Mouse (Mus musculus) lung, embryonic 15.5 days (tissue): ENCODE data around the gene Rsad1. TPM values are rescaled to one million over a fixed set of nuclear protein-coding genes. Genes with fewer than 3 reads are reported as not detected.

Source experiments
- ATAC-seq: fragments of 200-750 bp; cut with Nextera tagmentation; 2 replicates; pipeline ENCODE4 v1.8.0; 2017; ENCODE audit warnings: moderate number of reproducible peaks, borderline replicate concordance; ENCODE audit not compliant: low FRiP score, low TSS enrichment; ENCODE audit errors: extremely low read depth
- H3K27ac ChIP-seq: fragments of 300-500 bp; sonication (generic); 2 replicates; pipeline ENCODE4 v1.5.1; 2015; ENCODE audit warnings: moderate library complexity, mild to moderate bottlenecking, inconsistent platforms
- H3K27me3 ChIP-seq: fragments of 300-500 bp; sonication (generic); 2 replicates; pipeline ENCODE4 v1.6.1; 2015; ENCODE audit warnings: inconsistent platforms
- H3K36me3 ChIP-seq: fragments of 300-500 bp; sonication (generic); 2 replicates; pipeline ENCODE4 v1.6.1; 2015; ENCODE audit warnings: inconsistent platforms
- H3K4me1 ChIP-seq: fragments of 300-500 bp; sonication (generic); 2 replicates; pipeline ENCODE4 v1.6.1; 2015; ENCODE audit warnings: inconsistent platforms
- H3K4me2 ChIP-seq: fragments of 300-500 bp; sonication (generic); 2 replicates; pipeline ENCODE4 v1.6.1; 2015; ENCODE audit warnings: inconsistent platforms, mild to moderate bottlenecking, moderate library complexity
- H3K4me3 ChIP-seq: fragments of 300-500 bp; sonication (generic); 2 replicates; pipeline ENCODE4 v1.5.1; 2015; ENCODE audit warnings: mild to moderate bottlenecking, inconsistent platforms
- H3K9ac ChIP-seq: fragments of 300-500 bp; sonication (generic); 2 replicates; pipeline ENCODE4 v1.6.1; 2015; ENCODE audit warnings: inconsistent platforms
- H3K9me3 ChIP-seq: fragments of 300-500 bp; sonication (generic); 2 replicates; pipeline ENCODE4 v1.6.1; 2016; ENCODE audit warnings: inconsistent platforms
- WGBS: fragments of 180-500 bp; shearing (Covaris S2); methylation state at CpG from one replicate; pipeline ENCODE4 v1.1.7; 2015; 5-methylcytosine and 5-hydroxymethylcytosine counted together
- polyA plus RNA-seq: library from polyadenylated mRNA; unstranded; fragments of >200 nt; fragmentation: Nextera tagmentation; extraction: Ambion mirVana; gene quantifications from 2 replicates; pipeline ENCODE4 v1.2.1, GENCODE M21; 2015

Gene Rsad1
- polyA plus RNA-seq, 1 experiment from 2014 or later, result 3.2 TPM

DNA sequence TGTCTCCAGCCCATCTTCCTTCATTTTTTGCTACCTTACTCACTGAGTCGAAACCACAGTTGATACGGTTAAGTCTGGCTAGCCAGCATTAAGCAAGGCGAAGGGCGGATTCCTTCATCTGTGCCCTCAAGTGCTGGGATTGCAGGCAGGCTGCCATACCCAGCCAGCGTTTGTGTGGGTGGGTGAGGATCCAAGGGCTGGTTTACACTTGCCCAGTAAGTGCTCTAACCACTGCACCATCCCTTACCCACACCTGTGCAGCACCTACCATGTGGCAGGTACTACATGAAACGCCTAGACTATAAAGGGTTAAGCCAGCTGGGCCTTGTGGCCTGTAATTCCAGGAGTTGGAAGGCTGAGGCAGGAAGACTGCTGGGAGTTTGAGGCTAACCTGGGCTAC lies 1.8 kb downstream of the Rsad1 start:
- Histone ChIP-seq H3K27me3 (no peaks in the 10 kb centered on the region), H3K9ac (no peak overlapping the region), H3K4me3 (no peak overlapping the region), H3K36me3 (no peaks in the 10 kb centered on the region), H3K9me3 (no peaks in the 10 kb centered on the region), H3K4me2 (no peak overlapping the region), H3K4me1 (peaks cover 27% of the 10 kb centered on the region), H3K27ac (no peak overlapping the region)
- 94% methylated on average over 6 of the region's 6 CpGs for WGBS
- ATAC-seq, result no peak

DNA sequence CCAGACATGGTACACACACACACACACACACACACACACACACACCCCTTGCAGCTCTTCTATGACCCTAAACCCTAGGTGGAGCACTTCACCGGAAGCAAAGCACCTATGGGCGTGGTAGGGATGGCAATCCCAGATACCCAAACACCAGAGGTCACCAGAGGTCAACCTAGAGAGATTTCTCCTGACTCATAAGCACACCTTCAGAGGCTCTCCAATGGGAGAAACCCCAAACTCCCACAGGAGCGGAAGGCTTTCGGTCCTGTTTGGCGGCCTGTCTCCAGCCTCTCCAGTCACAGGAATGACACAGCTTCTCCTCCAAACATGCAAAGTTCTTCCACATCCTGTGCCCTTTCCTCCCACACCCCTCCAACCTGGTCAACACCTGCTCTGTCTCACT lies 2.7 kb downstream of the Rsad1 start:
- WGBS, result 95% methylated on average over 5 of the region's 5 CpGs
- no peak for ATAC-seq

DNA sequence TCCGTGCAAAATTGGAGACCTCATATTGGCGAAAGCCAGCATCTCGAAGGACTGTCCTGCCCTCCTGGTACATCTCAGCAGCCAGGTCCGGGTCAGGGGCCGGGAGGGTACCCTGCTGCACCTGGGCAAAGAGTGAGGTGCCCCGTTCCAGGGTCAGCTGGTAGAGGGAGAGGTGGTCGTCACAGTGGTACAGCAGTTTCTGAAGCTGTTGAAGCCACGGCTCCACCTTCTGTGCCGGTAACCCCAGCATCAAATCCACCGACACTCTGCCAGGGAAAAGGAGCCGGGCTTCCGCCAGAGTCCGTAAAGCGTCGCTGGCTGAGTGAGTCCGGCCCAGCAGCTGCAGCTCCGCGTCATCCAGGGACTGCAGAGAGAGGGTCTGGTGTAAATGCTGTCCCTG lies 4.6 kb downstream of the Rsad1 start:
- Histone ChIP-seq H3K36me3 (no peaks in the 10 kb centered on the region), H3K4me1 (peaks cover 14% of the 10 kb centered on the region), H3K9ac (no peak overlapping the region), H3K4me3 (no peak overlapping the region), H3K9me3 (no peaks in the 10 kb centered on the region), H3K27ac (no peak overlapping the region), H3K4me2 (peak overlapping the region; percentile 35), H3K27me3 (no peaks in the 10 kb centered on the region)
- no peak for ATAC-seq
- 51% methylated on average over 18 of the region's 18 CpGs for WGBS

More for the DNA sequence above, 2.7 kb downstream of the Rsad1 start:
- H3K27ac ChIP-seq, result no peak overlapping the region
- no peak overlapping the region for H3K4me3 ChIP-seq
- no peaks in the 10 kb centered on the region for H3K27me3 ChIP-seq
- H3K9me3 ChIP-seq, result no peaks in the 10 kb centered on the region
- peaks cover 27% of the 10 kb centered on the region for H3K4me1 ChIP-seq
- H3K4me2 ChIP-seq, result no peak overlapping the region
- H3K9ac ChIP-seq, result no peak overlapping the region
- H3K36me3 ChIP-seq, result no peaks in the 10 kb centered on the region

DNA sequence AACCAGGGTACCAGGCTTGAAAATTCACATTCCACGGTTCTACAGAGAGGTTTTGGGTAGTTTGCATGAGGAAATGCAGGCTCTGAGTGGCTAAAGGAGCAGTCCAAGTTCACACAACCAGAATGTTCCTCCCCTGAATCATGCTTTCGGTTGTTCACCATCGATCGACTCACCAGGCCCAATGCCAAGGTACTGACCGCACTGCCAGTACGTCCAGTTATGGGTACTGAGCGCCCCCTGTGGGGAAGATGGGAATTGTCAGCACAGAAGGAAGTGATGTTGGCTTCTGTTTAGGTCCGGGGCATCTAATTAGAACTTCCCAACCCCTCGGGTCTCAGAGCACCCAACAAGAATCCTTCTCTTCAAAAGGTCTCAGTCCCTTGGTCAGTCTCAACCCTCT lies 5.1 kb downstream of the Rsad1 start:
- Histone ChIP-seq H3K9ac (no peak overlapping the region), H3K36me3 (no peaks in the 10 kb centered on the region), H3K9me3 (no peaks in the 10 kb centered on the region), H3K4me3 (no peak overlapping the region), H3K4me2 (peak overlapping the region; percentile 35), H3K27me3 (no peaks in the 10 kb centered on the region), H3K4me1 (peaks cover 11% of the 10 kb centered on the region), H3K27ac (no peak overlapping the region; the same call in 1 of the 2 replicates)
- no peak for ATAC-seq
- 20% methylated on average over 9 of the region's 9 CpGs for WGBS

DNA sequence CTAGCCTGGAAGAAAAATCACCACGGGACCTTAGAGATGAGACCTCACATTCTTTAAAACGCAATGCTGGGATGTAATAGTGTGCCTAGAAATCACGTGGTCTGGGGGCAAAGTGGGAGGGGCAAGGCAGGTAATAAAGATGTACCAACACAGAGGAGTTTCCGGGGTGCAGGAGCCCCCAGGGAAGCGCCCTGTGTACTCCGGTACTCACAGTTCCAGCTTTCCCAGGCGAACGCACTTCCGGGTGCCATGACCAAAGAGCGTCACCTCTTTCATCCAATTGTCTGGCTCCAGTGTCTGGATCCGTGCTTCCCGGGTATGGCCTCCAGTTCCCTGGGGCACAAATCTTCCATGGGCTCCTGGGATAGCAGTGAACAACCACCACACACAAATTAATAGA lies 5.7 kb downstream of the Rsad1 start:
- no peak overlapping the region for H3K27ac ChIP-seq
- H3K9me3 ChIP-seq, result no peaks in the 10 kb centered on the region
- H3K4me1 ChIP-seq, result peaks cover 10% of the 10 kb centered on the region
- no peaks in the 10 kb centered on the region for H3K36me3 ChIP-seq
- no peak overlapping the region for H3K4me2 ChIP-seq
- H3K27me3 ChIP-seq, result no peaks in the 10 kb centered on the region
- no peak for ATAC-seq
- no peak overlapping the region for H3K4me3 ChIP-seq
- WGBS, result 86% methylated on average over 12 of the region's 12 CpGs
- H3K9ac ChIP-seq, result no peak overlapping the region

DNA sequence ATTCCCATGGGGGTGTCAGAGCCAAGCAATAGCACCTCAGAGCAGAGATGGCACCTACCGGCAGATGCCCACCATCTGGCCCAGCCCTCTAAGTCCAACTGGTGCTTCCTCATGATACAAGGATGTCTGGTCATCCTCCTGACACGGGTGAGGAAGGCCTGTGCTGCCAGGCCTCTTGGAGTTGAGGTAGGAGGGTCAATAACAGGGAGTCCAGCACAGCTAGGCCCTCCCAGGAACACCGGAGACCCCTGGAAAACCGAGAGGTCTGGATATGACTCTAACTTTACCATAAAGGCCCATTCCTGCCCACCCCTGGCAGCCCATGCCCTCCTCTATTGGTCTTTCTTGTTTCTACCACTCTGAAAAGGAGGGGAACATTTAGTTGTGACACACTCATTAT lies 6.7 kb downstream of the Rsad1 start:
- H3K4me1 ChIP-seq, result peaks cover 4% of the 10 kb centered on the region; the same call in 1 of the 2 replicates
- WGBS, result 83% methylated on average over 4 of the region's 4 CpGs

DNA sequence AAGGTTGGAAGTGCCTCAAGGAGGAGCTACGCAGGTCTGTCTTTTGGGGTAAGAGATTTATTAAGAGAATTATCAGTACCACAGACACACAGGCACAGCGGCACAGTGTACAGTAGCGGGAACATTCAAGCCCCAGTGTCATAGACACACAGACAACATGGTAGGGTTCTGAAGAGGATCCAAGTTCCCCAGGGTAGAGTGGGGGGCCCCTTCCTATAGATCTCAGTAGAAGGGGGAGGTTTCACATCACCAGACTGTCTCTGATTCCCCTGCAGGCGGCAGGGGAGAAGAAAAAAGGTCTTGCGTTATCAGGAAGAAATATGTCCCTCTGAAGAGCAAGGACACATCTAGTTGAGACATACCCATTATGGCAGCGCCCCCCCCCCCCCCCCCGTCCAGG lies 9.3 kb downstream of the Rsad1 start:
- peaks cover 4% of the 10 kb centered on the region; the same call in 1 of the 2 replicates for H3K4me1 ChIP-seq
- ATAC-seq, result no peak
- H3K4me3 ChIP-seq, result no peak overlapping the region
- no peak overlapping the region for H3K9ac ChIP-seq
- H3K4me2 ChIP-seq, result no peak overlapping the region
- H3K36me3 ChIP-seq, result no peaks in the 10 kb centered on the region
- WGBS, result 68% methylated on average over 7 of the region's 7 CpGs
- no peaks in the 10 kb centered on the region for H3K27me3 ChIP-seq
- no peaks in the 10 kb centered on the region for H3K9me3 ChIP-seq
- no peak overlapping the region for H3K27ac ChIP-seq

More for the DNA sequence above, 6.7 kb downstream of the Rsad1 start:
- no peak overlapping the region for H3K4me3 ChIP-seq
- H3K4me2 ChIP-seq, result no peak overlapping the region
- no peak overlapping the region for H3K9ac ChIP-seq
- ATAC-seq, result no peak
- H3K9me3 ChIP-seq, result no peaks in the 10 kb centered on the region
- H3K36me3 ChIP-seq, result no peaks in the 10 kb centered on the region
- H3K27me3 ChIP-seq, result no peaks in the 10 kb centered on the region
- H3K27ac ChIP-seq, result no peak overlapping the region

DNA sequence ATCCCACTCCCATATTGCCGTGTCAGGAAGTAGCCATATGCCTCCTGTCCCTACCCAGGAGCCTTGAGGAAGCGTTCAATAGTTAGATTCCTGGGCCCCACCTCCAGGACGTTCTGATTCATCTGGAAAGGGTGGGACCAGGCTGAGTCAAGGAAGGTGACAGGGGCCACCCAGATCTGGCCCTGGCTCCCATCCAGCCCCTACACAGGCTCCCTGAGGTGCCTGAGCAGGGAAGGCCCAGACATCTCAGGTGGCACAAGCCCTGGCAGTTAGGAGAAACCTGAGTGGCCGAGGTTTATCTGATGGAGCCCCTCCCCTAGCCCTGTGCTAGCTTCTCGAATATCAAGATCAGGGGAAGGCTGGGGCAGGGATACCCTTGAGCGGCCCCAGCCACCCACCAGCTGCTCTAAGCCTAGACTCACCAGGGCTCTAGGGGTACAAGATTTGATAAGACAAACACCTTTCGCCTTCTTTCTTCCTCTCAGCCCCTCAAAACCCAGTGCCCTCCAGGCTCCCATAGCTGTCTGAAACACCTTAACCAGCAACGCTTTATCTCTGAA lies 10.2 kb downstream of the Rsad1 start:
- Histone ChIP-seq H3K4me3 (no peak overlapping the region), H3K9ac (no peak overlapping the region), H3K4me1 (peaks cover 2% of the 10 kb centered on the region; the same call in 1 of the 2 replicates), H3K4me2 (no peak overlapping the region), H3K27me3 (no peaks in the 10 kb centered on the region), H3K36me3 (no peaks in the 10 kb centered on the region), H3K9me3 (no peaks in the 10 kb centered on the region), H3K27ac (no peak overlapping the region)
- 52% methylated on average over 8 of the region's 8 CpGs for WGBS
- no peak for ATAC-seq

DNA sequence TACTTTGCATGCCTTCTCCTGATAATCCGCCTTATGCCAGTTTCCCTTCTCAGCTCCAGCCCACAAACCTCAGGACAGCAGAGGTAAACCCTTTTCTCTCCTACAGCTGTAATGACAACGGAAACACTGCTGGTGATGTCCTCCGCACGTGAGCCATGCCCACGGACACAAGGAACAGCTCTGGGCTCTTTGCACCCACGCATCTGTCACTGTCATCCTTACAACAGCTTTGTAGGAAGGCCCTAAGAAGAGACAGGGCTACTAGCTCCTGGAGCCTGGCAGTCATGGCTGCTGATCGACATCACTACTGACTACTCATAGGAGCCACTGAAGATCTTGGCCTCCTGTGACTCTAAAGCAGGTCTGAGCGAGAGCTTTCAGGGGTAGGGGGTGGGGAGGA lies 15.9 kb downstream of the Rsad1 start:
- no peak for ATAC-seq
- H3K36me3 ChIP-seq, result no peaks in the 10 kb centered on the region
- H3K9me3 ChIP-seq, result no peaks in the 10 kb centered on the region
- no peaks in the 10 kb centered on the region for H3K27me3 ChIP-seq
- no peak overlapping the region for H3K9ac ChIP-seq
- no peak overlapping the region for H3K4me3 ChIP-seq
- no peak overlapping the region for H3K27ac ChIP-seq
- WGBS, result 65% methylated on average over 8 of the region's 8 CpGs
- no peaks in the 10 kb centered on the region for H3K4me1 ChIP-seq
- no peak overlapping the region for H3K4me2 ChIP-seq

DNA sequence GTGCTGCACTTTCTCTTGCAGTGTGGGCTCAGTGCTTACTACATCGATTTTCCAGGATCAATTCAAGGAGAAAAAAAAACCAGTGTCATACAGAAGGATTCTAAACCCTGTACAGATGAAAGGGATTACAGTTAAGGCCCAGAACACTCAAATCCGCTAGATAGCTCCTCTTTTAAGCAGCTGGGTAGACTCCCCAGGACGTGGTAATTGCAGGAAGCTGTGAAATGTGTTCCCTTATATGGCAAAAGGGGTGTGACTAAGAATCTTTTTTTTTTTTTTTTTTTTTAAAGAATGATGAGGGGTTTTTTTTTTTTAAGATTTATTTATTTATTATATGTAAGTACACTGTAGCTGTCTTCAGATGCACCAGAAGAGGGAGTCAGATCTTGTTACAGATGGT lies 20.2 kb downstream of the Rsad1 start:
- H3K4me3 ChIP-seq, result no peak overlapping the region
- H3K4me2 ChIP-seq, result no peak overlapping the region
- no peaks in the 10 kb centered on the region for H3K4me1 ChIP-seq
- no peaks in the 10 kb centered on the region for H3K27me3 ChIP-seq
- no peaks in the 10 kb centered on the region for H3K36me3 ChIP-seq
- H3K9me3 ChIP-seq, result no peaks in the 10 kb centered on the region
- no peak for ATAC-seq
- 41% methylated on average over 3 of the region's 3 CpGs for WGBS
- no peak overlapping the region for H3K27ac ChIP-seq
- no peak overlapping the region for H3K9ac ChIP-seq

DNA sequence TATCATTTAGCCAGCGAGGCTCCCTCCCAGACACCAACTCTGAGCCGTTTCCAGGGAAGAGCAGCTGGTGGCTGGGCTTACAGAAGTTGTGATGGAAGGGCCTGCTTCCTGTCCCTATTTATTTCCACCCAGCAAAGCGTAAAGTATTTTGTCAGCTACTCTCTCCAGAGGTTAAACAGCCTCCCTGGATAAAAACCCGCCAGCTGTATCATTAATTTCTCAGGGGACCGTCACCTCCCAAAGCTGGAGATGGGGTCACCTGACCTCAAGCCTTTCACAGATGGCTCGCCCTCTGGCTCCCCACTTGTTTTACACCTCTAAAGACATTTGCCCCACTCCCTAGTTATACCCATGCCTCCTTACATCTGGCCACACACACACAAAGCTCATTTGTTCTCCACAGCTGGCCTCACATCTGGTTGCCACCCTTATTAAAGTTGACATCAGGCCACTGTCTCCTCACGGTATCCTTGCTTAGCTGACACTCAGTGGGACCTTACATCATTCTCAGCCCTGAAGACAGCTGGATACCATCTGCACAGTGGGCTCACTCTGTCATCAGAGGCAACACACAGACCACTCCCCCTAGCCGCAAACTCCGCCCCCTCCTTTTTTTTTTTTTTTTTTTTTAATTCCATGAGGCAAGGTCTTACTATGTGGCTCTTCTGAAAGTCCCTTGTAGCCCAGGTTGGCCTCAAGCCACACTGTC lies 22.7 kb downstream of the Rsad1 start:
- peak; percentile 62; the same call in 1 of the 2 replicates for ATAC-seq
- 39% methylated on average over 9 of the region's 9 CpGs for WGBS
- H3K4me1 ChIP-seq, result 0 out of 2 replicates have a peak, but pooled peaks cover 10% of the 10 kb centered on the region
- no peak overlapping the region for H3K27ac ChIP-seq
- H3K9me3 ChIP-seq, result no peaks in the 10 kb centered on the region
- no peak overlapping the region for H3K4me2 ChIP-seq
- H3K9ac ChIP-seq, result no peak overlapping the region
- H3K4me3 ChIP-seq, result no peak overlapping the region
- H3K27me3 ChIP-seq, result no peaks in the 10 kb centered on the region
- H3K36me3 ChIP-seq, result no peaks in the 10 kb centered on the region

DNA sequence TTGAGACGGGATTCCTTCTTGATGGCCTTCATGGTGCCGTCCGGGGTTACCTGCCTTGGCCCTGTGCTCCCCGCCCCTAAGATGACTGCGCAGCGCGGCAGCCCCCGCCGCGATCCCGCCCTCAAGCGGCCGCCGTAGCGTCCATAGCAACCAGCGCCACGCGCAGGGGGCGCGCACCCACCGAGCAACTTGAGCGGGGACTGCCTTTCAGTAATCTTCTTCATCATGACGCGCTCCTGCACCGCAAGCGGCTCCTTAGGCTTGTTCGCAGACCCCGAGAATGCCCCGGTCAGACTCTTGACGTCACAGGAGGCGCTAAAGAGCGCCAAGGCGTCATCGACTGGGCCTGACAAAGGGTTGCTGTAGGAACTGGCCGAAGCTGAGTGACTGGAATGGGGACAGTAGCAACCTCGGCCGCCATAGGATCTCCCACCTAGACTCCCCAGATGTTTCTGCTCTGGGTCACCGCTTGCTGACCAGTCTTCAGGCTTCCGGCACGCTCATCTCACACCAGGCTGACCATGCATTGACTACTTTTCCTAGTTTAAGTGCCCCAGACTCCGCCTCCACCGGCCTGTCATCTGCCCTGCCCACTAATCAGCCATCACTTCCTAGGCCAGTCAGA lies 27.7 kb downstream of the Rsad1 start, which contains the start of gene Mycbpap:
TSS of gene Mycbpap (minus strand) at position 524 of the 625 bp plus-strand sequence.
- 0 out of 2 replicates have a peak, but pooled peaks cover 21% of the 10 kb centered on the region for H3K4me1 ChIP-seq
- H3K9me3 ChIP-seq, result no peaks in the 10 kb centered on the region
- 0 out of 2 replicates have a peak within 1 kb of the TSS, but pooled peaks have one; percentile 0 for H3K27ac ChIP-seq
- peak within 1 kb of the TSS; percentile 85 for H3K4me2 ChIP-seq
- peak within 1 kb of the TSS; percentile 46 for H3K9ac ChIP-seq
- WGBS, result under 1% methylated on average over 42 of the region's 42 CpGs
- H3K4me3 ChIP-seq, result peak within 1 kb of the TSS; percentile 52
- peak; percentile 72; the same call in 1 of the 2 replicates for ATAC-seq
- no peaks in the 10 kb centered on the region for H3K36me3 ChIP-seq
- no peaks in the 10 kb centered on the region for H3K27me3 ChIP-seq
